Mouse (Mus musculus): Measurements from ENCODE around the gene Ehbp1l1. TPM values are rescaled to one million over a fixed set of nuclear protein-coding genes. Genes with fewer than 3 reads are reported as not detected.

The Ehbp1l1 gene
- total RNA-seq, 2 experiments from 2014 or later: 135 to 136 TPM

DNA sequence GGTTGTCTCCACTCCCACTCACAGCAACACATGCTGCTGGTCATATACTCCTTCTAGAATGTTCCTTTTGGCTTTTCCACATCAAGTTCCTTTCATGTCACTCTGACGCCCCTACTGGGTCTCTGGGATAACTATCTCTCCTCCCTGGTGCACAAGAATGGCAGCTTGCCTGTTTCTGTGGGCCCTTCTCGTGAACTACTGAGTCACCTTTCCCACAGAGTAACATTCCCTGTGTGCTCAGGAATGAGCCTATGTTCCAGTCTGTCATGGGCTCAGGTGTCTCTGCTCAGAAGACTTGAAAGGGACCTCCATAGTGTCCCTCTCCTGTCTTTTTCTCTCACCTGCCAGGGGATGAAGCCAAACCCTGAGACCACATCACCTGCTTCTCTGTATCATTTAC, 13.3 kb upstream of the Ehbp1l1 start:
- intact Hi-C loops (cut with DNase I): no loop called here
- DNase-seq: no peak

DNA sequence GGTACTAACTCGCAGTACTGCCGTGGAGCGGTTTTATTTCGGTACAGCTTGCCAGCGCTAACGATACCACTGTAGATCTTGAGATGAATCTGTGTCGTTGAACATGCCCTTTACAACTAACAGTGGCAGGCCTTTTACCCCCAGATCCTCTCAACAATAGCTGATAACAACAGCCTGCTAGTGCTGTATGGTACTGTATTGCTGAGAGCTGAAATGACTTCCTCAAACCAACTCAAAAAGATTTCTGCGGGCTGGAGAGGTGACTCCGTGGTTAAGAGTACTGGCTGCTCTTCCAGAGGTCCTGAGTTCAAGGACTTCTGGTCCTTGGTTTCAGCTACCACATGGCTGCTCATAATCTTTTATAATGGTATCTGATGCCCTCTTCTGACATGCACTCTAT, 8.2 kb upstream of the Ehbp1l1 start:
- intact Hi-C loops (cut with DNase I): no loop called here
- DNase-seq: no peak

DNA sequence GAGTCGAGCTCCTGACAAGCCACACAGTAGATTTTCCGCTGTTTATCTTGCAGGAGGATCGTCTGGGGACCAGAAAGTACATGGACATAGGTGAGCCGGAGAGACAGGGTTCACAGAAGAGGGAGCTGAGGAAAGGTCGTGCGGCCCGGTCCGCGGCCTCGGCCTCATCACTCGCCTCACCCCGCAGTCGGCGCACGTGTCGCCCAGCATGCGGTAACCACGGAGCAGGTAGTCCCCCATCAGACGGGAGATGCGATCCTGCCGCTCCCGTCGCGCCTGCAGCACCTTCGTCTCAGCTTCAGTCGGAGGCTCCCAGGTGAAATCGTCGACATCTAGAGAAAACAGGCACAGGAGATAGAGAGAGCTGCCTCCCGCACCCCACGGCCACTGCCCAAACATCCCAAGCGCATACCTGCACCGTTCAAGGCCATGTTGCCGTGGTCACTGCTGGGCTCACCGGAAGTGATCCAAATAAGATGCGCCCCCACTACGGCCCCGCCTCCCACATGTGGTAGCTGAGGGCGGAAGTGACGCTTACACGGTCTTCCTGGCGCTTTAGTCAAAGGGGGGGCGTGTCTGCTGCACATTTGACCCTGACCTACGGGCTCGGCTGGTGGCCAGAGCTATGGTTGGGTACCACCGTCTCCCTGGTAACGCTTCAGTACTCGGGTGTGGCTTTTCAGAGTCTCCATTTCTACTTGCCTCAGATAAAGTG, 5.3 kb upstream of the Ehbp1l1 start:
- intact Hi-C loops (cut with DNase I): loop anchor here (2.0 kb wide), 1 partner anchor 39 kb away; the partner anchor contains the start of gene Scyl1
- peak; percentile 89 to 90 for DNase-seq

DNA sequence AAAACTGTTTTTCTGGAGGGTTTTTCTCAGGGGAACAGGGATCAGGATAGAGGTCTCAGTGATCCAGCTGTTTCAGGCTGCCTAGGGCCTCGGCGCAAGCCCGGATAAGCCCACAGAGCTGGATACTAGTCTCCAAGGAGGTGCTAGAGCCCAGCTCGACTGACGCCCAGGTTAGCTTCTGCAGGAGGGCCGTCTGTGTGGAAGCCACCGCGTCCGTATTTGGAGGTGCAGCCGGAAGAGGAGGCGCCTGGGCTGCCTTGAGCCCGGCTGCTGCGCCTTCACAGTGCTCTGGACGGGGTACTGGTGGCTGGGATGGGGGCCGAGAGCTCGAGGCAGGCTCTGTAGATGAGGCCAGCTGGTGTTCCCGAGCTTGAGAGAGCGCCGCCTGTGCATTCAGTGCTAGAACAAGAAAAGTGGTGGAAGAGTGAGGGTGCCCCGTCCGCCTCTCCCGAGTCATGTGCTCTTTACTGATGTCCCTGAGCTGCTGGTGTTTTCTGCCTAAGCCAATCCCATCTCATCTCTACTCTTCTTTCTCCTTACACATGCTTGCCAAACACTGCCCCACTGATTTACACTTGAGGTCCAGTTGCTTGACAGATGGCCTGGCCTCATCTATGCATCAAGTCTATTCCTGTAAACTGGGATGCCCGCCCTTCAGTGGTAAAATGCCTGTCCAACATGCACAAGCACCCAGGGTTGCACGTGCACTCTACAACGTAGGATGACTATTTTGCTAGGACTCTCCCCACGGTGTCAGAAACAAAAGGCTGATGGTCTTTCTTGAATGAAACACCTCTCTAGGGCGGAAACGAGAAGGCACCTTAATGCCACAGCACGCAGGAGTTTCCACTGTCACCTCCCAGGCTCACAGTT, 4.4 kb upstream of the Ehbp1l1 start:
- intact Hi-C loops (cut with DNase I): loop anchor here (2.0 kb wide), 1 partner anchor 40 kb away; the partner anchor contains the start of gene Scyl1
- DNase-seq: peak in 1 of 2 experiments; percentile 24

DNA sequence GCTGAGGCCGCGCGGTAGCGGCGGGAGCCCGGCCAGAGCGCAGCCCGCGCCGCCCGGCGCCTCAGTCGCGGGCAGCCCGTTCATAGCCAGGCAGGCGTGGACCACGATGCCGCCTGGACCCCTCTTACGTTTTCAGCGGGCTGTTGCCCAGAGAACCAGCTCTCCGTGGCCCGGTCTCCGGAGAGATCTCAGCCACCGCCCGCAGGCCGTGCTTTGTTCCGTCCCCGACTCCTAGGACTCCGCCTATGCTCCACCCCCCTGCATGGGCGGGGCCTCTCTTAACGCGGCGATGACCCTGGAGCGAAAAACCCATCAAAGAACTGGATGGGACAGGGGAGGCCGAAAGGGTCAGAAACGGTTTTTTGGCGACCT, 3.3 kb upstream of the Ehbp1l1 start, which contains the start of gene Fam89b:
Gene Fam89b, minus strand, starts transcription at position 210 of the 372 bp plus-strand sequence.
- intact Hi-C loops (cut with DNase I): loop anchor here (5.0 kb wide), 1 partner anchor 92 kb away; the partner anchor contains the start of gene Rela

DNA sequence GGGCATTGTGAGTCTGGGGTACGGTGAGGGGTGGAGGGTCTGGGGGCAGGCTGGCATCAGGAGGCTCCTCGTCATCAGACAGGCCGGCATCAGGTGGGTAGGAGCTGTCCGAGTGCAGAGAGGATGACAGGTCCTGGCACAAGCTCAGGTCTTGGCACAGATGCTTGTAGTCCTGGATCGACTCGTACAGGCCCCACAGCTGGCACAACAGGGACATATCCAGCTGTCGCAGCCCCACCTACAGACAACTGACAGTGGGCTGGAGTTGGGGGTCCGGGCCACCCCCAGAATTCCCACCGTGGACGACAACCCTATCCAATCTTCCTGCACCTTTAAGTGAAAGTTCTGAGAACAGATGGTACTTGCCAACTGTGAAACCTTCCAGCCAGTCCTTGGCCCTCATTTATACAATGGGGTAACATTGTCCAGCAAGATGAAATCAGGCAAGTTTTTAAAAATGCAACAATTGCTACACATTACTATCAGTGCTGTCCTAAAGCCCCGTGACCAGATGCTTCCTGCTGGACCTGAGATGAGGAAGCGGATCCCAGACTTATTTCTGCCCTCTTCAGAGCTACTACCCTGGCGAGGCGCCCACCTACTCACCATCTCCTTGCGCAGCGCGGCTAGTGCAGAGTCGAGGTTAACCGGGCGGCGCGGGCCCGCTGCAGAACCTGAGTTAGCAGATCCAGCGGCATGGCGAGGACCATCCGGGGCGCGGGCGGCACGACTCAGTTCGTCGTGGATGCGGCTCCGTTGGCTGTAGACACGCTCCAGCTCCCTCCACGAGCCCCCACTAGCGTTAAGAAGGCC, 2.7 kb upstream of the Ehbp1l1 start:
- DNase-seq: peak; percentile 60 to 64
- intact Hi-C loops (cut with DNase I): loop anchor here (5.0 kb wide), 1 partner anchor 92 kb away; the partner anchor contains the start of gene Rela

More for the DNA sequence above, 3.3 kb upstream of the Ehbp1l1 start, which contains the start of gene Fam89b:
- DNase-seq: peak; percentile 91 to 92

DNA sequence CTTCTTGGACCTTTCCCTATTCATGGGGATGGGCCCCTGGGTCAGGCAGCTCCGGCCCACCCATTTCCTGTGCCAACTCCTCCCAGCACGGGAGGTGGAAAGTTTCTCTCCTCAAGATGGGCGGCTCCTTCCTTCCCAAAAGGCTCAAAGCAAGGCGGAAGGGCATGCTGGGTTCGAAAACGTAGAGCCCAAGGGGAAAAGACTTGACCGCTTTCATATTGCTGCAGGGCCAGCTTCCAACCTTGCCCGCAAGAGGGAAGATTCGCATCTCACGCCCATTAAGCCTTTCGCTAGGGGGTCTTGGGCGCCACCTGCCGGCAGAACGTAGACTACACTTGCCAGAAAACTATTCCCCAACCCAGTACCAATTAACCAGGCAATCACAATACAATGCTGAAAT, 1.6 kb upstream of the Ehbp1l1 start:
- DNase-seq: peak; percentile 93 to 96
- intact Hi-C loops (cut with DNase I): loop anchor here (1.0 to 5.0 kb wide), 3 partner anchors 16 to 90 kb away; partner anchors contain the start of gene Rela

DNA sequence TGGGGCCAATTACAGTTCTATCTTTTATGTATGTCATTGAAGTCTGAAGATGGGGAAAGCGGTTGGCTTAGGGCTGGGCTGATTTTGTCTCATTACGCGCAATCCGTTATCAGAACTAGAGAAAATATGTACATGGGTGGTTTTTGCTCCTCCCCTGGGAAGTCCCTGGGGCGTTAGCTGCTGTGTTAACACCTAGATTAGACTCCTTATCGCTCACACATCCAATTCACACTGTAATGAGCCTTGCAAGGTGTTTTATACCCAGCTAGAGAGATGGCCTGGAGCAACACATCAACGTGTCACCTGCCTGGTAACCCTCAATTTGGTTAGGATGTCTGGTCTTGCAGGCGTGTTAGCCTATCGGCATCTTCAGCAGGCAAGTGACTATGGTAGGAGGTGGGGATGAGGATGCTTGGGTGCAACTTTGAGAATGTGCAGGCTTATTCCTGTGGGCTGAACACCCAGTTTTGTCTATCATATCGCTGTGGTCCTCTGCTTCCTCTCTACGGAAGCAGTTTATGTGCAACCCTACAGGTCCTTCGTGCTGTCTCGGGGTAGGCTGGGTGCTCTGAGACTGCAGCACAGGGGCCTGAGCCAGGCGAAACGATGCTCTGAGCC, 953 bp upstream of the Ehbp1l1 start:
- intact Hi-C loops (cut with DNase I): loop anchor here (1.0 to 5.0 kb wide), 3 partner anchors 16 to 90 kb away; partner anchors contain the start of gene Rela
- no peak for DNase-seq

DNA sequence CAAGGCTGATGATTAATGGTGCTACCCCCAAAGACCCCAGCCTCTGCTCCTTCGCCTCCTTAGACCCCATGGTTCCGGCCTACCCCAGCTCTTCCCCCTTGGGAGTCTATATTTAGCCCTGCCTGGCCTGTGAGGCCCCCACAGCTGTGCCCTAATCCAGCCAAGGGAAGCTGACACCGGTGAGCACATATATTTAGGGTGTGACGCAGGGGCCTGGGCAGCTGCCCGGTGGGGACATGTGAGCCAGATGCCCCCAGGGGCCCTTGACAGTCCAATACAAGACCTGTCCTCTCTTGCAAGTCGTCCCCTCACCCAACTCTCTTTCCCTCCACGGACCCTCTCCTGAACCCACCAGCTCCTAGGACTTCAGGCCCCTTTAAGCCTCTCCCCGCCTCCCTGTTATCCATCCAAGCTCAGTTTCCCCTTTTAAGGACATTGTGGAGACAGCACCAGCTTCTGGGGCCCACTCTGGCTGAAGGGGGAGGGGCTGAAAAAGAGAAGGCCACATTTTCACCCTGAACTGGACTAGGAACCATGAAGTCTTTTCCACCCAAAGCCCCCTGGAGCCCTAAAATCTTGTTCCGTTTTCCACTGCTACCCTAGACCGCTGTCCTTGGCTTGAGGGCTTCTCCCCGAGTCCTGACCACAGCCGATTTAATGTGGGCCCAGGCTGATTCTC, 949 bp downstream of the Ehbp1l1 start:
- intact Hi-C loops (cut with DNase I): loop anchor here (2.0 to 5.0 kb wide), 2 partner anchors 32 to 88 kb away; partner anchors contain the start of gene Rela
- peak; percentile 74 to 83 for DNase-seq

DNA sequence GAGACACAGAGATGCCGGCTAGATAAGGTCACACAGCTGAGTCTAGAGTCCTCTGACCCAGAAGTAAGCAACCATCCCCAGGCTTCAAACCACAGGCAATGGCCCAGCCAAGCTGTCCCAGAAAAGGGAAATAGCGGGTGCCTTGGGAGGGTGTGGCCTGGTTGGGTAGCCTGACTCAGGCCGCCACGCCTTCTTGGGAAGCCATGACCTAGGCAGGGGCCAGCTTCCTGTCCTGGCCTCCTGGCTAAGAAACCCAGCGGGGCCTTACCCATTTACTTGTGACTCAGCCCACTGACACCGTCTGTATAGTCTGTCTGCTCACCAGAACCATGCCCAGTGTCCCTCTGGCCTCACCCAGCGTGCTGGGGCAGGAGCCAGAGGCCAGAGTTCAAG, 1.6 kb downstream of the Ehbp1l1 start:
- DNase-seq: peak; percentile 79 to 86
- intact Hi-C loops (cut with DNase I): loop anchor here (1.0 to 2.0 kb wide), 2 partner anchors 10 to 32 kb away; no protein-coding TSS in a partner anchor

DNA sequence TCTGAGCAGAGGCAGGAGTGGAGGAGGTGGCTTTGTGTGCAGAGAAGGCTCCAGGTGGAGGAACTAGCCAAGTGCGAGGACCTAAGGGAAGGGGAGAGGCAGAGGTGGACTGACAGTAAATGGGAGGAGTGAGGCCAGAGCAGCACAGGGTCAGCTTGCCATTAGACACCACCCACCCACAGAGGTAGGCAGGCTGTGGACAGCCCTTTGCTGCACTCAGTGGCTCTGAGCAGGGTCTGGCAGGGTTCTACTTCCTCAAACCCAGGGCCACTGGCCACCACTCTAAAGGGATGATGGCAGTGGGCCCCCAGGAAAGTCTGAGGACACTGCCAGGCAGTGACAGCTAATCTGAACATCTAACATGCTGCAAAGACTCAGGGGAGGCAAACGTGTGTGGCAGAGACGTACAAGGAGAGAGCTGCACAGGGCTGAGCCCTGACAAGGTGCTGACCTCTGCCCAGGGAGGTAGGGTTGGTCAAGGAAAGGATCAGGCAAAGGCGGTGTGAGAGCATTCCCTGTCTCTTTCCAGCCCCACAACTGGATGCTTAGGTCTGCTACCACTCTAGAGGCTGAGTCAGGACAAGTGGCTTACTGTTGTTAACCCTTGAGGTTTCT, 2.1 kb downstream of the Ehbp1l1 start:
- intact Hi-C loops (cut with DNase I): loop anchor here (1.0 to 2.0 kb wide), 2 partner anchors 10 to 31 kb away; no protein-coding TSS in a partner anchor
- no peak for DNase-seq

DNA sequence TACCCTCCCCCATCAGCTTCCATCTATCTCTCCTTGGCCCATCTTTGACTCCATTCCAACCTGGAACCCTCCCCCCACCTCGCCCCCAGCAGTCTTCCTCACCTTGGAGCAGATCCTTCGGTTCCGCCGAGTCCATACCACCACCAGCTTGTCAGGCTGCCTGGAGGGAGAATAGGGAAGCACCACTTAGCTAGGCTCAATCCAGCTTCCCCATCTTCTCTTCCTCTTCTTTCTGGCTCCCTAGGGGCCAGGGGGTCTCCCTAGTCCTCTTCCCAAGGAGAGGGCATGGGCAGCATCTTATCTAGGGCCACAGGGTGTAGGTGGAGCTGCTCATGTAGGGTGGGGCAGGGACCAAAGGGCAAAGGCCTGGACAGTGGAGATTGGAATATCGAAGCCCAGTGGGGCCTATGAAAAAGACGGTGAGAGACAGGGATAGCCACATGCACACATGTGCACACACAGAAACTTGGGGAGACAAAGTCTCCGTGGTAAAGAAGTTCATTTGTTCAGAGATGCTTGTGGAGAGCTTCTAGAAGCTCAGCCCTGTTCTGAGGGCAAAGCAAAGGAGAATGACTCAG, 3.2 kb downstream of the Ehbp1l1 start:
- intact Hi-C loops (cut with DNase I): no loop called here
- DNase-seq: no peak

DNA sequence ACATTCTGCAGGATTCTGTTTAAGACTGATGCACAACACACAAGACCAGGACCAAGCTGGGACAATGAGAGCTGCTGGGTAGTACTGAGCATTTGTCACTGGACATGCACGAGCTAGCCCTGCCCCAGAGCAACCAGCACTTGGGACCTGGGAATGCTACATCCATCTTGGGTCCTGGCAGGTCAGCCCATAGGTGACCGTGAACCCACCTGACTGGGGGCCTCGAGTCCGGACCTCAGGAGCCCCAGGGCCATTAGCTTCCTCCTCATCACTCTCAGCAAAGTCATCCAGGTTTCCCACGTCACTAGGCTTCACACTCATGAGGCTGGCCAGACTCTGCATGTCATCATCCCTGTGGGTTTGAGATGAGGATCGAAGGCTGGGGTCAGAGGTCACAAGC, 4.9 kb downstream of the Ehbp1l1 start:
- no peak for DNase-seq
- intact Hi-C loops (cut with DNase I): no loop called here

DNA sequence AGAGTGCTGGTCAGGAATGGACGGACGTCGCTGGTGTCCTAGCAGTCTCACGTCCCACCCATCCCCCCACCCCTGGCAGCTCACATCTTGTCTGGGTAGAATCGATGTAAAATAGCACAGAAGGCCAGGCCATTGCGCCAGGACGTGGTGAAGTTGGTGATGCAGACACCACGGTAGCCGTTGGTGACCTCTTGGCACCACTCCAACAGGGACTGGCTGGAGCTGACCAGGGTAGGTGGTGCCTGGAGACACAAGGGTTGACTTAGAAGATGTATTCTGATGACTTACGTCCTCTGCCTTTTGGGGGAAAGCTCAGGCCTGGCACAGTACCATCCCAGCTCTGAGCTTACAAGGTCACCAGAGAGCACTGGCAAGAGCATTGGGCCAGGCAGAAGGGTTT, 9.2 kb downstream of the Ehbp1l1 start:
- intact Hi-C loops (cut with DNase I): no loop called here
- DNase-seq: no peak

DNA sequence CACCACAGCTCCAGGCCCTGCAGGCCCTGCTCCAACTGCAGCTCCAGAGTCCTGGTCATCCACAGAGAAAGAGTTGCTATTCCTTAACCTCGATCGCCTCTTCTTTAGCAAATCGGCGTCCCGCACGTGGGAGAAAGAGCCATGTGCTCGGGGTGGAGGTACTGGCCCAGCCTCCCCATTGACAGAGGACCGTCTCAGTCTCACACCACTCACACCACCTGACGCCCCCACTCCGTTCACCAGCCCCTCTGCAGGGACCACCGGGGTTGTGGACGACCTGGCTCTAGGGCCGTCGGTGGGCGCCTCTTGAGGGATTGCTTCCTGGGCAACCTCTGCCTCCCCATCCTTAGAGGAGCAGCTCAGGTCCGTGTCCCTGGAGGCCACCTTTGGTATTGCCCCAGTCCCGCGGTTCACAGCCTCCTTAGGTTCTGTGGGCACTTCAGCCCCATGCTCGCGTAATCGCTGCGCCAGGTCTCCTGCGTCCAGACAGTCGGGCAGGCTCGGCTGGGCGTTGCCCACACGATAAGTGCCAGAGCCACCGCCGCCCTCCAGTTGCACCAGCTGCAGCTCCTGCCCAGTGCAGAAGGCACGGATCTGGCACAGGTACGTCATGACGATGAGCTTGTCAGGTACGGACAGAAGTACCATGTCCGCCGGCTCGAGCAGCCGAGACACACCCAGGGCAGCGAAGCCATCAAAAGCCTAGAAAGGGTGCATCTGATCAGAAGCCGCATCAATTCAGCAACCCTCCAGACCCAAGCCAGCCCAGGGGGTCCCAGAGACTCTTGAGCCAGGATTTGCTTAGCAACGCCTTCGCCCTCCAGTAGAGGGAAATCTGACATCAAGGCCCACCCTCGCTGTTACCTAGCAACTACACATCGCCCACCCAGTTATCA, 10.1 kb downstream of the Ehbp1l1 start:
- no peak for DNase-seq
- intact Hi-C loops (cut with DNase I): no loop called here

DNA sequence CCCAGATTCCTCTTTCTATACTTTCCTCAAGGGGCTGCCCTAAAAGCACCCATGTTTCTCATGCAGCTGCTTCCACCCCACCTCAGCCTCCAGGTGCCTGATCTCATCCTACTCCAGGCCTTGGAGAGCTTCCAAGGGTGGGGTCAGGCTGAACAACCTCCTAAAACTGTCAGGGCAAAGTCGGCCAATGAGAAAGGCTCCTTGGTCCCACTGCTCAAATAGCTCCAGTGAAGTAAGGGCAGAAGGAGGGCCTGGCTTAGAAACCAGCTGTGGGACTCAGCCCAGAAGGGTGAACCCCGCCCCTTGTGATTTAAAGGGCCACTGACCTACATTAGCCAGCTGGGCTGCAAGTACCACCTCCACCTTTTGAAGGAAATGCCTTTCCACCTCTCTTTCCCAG, 12.4 kb downstream of the Ehbp1l1 start:
- peak; percentile 71 to 78 for DNase-seq
- intact Hi-C loops (cut with DNase I): loop anchor here (1.0 kb wide), 1 partner anchor 11 kb away; no protein-coding TSS in a partner anchor

DNA sequence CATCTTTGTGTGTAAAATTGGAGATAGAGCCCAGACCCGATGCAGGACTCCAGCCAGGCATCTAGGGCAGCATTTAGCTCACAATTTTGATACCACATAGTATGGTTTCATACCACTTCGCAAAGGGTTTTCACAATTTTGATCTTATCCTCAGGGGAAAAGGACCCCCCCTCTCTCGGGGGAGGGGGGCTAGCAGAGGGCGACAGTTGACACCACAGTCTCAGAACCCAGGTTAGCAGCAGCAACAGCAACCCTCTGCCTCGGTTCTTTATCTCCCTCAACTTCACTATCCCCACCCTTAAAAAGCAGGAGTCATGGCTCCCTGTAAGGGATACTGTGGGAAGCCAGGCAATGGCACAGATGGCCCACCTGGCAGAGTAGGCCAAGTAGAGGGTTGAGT, 12.9 kb downstream of the Ehbp1l1 start:
- intact Hi-C loops (cut with DNase I): no loop called here
- DNase-seq: no peak
